Mouse (Mus musculus) MEL-GATA-1-ER (cell line): ENCODE measurements around the gene Lgals12.

ENCODE experiments used
- DNase-seq: peaks from one replicate; pipeline ENCODE4 v3.0.0-alpha.2; 2012; ENCODE audit warnings: low read depth; ENCODE audit errors: extremely low read depth

The Lgals12 gene

DNA sequence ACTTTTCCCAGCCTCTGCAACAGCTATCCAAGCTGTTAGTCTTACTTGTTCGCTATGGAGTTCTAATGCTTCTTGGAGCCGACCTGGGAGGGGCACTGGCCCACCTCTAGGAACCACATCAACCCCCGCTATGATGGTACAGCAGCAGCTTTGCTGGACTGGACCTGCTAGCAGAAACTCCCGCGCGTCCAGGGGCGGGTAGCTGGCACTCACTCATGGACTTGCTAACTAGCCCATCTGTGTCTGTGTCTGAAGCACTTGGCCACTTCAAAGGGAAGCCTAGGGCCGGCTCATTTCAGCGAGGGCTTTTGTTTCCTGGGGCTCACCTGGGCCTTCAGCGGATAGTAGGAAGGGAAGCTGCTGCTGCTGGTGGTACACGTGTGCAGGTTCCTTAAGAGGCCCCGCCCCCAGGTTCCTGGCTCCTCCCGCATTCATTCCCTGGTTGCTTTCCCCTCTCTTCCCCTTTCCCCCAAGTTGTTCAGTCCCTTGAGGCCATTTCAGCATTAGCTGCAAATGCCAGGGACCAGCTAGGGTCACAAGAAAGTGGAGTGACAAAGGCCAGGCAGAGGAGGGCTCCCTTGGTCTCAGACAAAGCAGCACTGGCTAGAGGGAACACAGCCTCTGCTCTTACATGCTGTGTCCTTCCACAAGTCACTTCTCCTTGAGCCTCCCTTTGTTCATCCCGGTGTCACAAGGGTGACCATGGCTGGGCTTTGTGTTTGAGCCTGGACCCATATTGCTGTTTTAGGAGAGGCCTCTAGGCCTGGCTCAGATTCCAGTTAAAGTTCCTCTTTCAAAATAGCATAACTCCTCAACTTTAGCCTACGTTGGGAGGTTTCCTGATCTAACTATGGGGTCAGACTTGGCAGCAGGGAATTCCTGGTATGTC lies at the start of gene Lgals12:
TSS of gene Lgals12 (minus strand) at position 393 of the 889 bp plus-strand sequence.
- DNase-seq = no peak

DNA sequence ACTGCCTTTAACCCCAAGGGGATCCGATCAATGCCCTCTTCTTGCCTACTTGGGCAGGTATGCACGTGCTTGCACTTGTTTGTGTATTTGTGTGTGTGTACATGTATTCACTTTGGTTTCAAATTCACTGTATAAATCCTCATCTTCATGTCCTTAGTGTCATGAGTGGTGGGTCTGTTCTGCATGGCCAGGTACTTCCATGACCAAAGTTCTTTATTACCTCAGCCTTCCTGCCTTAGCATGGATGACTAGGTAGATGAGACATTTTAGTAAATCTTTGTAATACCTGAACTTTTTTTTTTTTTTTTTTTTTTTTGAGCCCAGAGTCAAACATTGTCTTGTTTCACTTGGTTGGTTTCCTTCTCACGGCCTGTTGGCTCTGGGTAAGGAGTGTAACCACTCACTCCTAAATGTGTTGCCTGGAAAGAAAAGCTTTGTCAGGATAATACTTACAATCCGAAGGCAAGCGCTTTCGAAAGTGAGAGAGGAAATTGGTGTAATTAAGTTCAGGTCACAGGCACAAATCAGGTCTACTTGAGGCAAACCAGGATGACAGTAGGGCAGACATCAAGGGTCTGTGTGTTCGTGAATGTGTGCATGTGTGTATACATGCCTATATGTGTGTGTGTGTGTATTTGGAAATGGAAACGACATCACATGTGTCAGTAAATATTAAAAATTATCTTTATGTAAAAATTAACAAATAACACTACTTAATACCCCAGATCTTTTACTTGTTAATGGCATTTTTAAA lies 42.1 kb upstream of the Lgals12 start:
- DNase-seq = no peak

DNA sequence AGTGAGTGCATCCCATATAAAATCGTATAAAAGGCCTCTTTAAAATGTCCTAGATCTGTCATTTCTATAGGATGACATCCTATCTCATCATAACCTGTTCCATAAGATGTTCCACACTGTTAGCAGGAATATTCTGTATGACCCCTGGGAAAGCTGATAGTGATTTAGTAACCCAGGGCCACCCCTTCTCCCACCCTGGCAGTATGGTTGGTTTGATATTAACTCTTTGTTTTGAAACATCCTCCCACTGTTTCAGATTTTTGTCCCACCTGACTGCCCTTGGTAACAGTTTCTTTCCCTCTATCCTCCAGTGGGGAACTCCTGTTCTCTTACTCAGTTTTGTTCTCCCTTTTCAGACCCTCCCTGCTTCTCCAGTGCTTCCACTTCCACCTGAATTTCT lies 26.8 kb upstream of the Lgals12 start:
- no peak for DNase-seq

DNA sequence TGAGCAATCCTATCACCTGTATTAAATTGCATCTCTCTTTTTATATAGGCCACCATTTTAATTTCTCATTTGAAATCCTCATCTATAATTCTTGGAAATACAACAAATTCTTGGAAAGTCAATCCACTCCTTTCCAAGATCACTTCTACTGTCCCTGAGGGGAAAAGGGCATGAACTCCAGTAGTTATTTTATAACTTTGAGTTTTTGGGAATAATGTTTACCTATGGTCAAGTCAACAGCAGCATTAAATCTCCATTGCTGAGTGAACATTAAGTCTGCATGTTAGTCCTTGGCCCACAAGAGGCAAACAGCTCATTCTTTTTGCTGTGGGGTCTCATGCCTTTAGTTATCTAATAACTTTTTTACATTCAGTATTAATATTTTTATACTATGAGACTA lies 26.0 kb upstream of the Lgals12 start:
- no peak for DNase-seq

DNA sequence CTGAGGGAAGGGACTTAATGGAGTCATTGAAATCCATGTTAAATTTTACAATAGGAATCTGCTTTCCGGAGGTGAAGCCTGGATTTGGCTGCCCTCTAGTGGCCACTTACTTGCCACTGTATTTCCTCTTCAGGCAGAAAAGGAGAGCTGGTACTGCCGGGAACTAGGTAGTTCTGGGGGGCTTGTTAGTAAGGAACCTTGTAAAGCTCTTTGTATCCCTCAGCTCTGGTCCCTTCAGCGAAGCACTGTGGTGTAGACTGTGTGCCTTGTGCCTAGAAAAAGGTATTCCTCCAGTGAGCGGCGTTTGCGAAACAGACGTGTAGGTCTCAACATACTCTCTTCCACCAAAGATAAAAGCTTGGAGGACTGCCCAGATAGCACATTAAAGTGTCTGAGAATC lies 10.7 kb upstream of the Lgals12 start:
- DNase-seq = peak; percentile 52

DNA sequence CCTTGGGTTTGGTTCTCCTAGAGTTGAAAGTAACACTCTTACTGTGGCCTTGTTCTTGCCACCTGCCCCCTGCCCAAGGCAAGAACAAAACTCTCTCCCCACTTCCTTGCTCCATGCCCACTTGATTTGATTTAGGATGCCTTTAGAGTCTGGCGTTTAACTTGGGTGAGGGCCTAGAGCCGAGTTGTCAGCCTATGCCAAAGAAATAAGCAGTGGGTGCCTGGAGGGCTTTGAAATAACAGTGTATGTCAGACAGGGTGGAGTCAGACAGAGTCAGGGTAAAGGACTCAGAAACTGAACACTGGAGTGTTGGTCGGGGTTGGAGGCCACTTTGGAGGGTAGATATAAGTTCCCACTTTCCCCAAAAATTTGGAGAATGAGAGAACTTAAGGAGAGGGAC lies 10.1 kb upstream of the Lgals12 start:
- DNase-seq = no peak

DNA sequence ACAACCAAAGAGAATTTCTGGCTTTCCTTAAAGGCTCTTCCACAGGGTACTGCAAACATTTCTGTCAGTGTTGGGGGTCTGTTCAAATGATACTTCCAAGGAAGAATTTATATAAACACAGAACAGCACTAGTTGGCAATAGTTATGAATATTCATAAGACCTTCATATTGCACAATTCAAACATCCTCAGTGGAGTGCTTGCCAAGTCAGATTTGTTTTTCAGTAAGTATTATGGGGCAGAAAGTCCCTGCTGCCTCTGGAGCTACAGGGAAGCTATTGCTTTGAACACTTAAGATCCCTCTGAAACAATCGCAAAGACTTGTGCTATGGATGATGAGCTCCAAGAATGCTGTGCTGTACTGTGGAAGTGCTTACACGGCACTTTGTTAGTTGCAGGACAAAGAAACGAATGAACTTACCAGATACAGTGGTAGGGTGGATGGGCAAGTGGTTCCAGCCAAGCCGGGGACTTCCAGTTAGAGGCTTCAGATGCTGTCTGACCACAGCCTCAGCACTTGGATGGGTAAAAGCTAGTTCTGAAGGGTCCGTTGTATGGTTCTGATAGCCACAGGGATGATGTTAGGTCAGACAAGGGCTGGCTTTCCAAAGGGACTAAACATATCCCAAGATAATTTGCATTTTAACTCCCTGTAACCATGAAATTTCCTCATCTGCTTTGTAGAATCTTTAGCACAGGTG lies 9.4 kb upstream of the Lgals12 start:
- DNase-seq = no peak

DNA sequence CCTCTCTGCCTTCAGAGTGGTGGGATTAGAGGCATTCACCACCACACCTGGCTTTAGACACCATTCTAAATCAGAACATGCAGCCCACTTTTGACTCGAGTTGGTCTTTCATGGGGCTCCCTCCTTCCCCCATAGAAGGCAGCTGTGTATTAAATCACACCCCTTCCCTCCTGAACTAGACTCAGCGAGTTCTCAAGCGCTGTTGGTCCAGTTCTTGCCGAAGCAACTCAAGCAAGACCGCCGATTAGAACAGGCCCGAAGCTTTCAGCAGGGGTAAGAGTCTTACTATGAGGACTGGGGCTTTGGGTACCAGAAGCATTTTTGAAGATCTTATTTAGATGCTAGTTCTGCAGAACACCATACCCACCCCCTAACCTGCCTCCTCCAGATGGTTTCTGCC lies 6.2 kb upstream of the Lgals12 start:
- DNase-seq = no peak

DNA sequence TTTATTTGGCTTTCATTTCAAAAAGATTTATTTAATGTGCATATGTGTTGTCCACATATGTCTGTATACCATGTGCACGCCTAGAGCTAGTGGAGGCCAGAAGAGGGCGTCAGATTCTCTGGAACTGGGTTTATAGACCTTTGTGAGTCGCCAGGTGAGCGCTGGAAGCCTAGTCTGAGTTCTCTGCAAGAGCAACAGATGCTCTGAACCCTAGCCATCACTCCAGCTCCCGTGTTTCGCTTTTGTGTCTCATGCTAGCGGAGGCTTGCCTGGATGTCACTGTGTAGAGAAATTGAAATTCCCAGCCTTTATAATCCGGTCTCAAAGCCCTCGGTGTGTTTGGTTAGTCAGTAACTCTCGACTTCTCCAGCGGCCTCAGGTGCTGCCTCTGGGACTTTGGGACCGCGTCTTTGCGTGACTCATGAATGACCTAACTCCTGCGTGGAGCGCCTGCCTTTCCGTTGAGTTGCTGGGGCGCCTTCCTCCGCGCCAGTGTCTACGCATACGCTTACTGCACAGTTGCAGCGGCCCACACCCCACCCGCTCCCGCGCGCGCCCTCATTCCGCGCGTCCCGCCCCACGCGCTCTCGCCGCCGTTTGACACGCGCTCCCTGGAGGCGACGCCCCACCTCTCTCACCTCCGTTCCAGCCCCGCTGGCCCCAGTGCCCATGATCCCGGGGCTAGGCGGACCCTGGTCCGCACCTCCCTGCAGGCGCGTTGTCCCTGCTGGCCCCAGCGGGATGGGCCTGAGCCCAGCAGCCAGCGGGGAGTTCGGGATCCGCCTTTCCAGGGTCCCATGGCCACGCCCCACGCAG lies 5.2 kb upstream of the Lgals12 start, which contains the start of gene Hrasls5:
TSS of gene Hrasls5 (plus strand) at position 600 of the 816 bp plus-strand sequence.
- DNase-seq = no peak

DNA sequence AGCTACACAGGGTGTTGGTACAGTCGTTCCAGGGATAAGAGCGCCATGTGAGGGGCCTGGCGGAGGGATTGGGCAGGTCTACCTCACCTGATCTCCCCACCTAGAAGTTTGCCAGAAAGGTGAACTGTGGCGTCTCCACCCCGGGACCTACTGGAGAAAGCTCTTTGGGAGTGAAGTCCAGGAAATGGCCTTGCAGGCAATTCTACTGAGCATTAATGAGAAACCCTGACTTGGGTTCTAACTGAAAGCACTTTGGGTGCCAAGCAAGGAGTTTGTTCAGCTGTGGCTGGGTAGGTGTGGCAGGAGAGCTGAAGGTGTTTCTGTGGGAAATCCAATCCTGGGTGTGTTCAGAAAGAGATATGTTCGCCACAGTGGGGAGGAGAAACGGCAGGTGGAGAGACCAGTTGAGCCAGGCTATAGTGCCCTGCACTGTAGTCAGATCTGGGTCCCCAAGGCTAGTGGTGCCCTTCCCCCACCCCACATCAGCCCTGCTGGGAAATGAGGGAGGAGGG lies 753 bp upstream of the Lgals12 start:
- DNase-seq = no peak

DNA sequence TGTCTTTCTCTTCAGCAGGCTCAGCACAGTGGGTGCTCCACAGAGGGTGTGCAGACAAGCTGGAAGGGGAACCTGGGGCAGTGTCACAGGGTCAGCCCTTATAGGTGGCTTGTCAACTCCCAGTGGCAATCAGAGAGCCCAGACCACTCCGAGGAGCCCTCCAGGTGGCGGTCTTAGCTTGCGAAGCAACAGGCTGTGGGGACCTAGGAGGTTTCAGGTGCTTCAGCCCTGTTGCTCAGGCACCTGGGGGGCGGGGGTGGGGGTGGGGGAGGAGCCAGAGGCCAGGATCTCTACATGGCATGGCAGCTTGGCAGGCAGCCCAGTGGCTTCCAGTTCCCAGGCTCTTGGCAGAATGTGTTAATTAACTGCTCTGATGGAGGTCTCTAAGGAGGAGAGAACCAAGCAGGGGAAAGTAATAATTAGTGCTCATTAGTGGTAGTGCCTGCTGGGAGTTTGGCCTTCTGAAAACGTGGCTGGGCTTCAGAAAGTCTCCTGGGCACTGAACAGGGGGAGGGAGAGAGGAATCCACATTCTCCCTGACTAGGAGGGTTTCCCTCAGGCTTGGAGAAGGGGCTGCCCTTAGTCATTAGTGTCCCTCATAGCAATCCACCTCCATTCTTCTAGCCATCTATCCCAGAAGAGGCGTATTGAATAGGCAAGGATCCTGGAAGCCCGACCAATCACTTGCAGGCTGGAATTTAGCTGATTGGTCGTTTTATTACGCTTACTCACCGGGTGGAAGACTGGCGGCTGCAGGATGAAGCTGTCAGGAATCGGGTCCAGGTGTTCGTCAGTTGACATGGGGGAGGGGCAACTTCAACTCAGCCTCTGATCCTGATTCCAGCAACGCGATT lies 836 bp downstream of the Lgals12 start:
- DNase-seq = no peak

DNA sequence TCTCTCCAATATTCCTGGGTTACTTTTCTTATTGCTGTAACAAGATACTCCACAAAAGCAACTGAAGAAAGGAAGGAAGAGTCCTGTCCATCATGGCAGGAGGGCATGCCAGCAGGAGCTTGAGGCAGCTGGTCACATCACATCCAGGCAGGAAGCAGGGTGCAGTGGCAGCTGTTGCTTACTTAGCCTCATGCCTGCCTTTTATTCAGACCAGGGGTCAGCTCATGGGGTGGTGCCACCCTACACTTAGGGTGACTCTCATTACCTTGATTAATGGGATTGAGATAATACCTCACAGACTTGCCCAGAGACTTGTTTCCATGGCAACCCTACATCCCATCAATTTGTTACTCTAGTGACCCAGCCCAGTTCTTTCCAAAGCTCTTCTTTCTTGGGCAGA lies 2.0 kb downstream of the Lgals12 start:
- no peak for DNase-seq

DNA sequence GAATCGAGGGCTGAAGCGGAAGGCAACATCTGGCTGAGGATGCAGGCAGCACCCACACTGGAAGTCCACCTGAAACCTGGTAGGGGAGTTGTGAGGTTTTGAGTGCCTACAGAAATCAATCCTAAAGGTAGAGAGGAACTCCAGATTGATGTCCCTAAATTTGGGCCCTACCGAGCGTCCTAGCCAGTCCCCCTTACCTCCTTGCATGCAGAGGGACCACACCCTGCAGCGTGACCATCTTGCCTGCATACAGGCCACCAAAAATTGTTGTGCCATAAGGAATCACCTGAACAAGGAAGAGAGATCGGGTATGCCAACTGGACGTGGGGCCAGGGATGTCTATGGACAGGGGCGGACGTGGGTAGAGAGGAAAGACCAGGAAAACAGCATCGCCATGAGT lies 2.9 kb downstream of the Lgals12 start:
- no peak for DNase-seq

DNA sequence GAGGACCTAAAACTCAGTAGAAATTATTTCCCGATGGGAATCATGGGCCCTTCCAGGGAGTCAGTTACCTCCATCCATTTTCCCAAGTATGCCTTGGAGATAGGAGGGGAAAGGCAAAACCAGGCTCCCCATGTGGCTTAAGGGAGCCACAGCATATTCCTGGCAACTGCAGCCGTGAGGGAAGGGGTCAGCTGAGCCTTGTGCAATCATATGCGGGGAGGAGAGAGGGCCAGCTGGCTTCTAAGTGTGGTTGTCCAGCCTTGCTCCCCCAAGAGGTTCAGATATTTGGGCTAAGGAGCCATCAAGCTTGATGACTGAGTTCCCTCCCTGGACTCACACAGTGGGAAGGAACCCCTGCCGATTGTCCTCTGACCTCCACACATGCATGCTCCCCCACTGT lies 5.4 kb downstream of the Lgals12 start:
- no peak for DNase-seq

DNA sequence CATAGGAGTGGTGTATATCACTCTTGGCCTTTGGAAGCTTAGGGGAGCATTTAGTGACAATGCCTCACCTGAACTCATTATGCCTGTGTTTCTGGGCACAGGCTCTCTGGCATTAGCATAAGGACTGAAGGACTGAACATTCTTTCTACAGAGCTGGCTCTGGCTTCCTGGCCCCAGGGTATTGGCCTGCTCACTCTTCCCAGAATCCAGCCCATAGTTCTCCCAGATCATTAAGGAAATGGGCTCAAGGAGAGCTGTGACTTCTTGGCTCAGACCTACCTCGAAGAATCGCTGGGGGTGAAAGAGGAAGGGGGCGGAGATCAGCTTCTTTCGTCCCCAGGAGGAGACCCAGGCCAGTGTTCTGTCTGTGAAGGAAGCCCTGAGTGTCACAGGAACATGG lies 8.5 kb downstream of the Lgals12 start:
- no peak for DNase-seq

DNA sequence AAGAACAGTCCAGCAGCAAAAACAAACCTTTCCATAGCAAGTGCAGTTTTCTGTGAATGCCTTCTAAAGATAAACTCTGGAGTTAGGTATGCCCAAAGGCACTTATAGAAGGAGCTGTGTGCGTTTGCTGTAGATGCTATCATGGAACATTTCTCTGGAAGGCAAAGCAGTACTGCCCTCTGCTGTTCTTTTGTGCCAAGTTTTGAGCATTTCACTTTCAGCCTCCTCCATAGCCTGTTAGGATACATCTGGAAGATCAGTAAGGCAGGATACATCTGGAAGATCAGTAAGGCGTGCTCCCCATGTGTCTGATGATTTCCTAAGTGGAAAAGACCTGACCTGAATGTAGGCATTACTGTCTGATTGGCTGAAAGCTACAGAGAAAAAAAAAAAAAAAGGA lies 11.5 kb downstream of the Lgals12 start:
- peak; percentile 22 for DNase-seq

DNA sequence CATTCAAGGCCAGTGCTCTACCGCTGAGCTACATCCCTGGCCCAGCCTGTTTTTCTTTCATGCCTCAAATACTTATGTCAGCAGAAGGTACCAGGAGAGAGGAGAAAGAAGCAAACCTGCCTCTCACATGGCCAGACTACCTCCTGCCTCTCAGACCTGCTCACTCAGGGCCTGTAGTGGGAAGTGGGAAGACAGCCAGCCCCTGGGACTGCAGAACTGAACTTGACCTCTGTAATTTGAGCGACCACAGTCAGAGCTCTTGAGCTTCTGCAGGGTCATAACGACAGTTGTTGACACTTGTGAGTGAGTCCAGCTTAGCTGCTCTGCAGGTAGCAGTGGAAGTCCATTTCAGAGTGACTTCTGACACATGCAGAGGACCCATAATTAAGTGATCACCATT lies 15.0 kb downstream of the Lgals12 start:
- DNase-seq = no peak

DNA sequence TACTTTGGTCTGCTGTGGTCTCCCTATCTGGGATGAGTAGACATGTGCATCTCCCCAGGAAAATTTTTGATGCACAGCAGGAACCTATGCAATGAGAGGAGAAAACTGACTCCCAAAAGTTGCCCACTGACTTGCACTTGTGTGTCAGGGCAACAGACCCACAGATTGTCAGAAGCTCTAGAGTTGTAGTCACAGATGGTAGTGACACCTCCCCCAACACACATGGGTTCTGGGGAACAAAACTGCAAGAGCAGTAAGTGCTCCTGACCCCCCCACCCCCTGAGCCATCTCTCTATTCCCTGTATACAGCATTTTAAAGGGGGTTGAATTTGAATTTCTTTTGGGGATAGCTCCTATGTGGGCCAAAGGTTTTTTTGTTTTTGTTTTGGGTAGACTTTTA lies 16.2 kb downstream of the Lgals12 start:
- DNase-seq = no peak

DNA sequence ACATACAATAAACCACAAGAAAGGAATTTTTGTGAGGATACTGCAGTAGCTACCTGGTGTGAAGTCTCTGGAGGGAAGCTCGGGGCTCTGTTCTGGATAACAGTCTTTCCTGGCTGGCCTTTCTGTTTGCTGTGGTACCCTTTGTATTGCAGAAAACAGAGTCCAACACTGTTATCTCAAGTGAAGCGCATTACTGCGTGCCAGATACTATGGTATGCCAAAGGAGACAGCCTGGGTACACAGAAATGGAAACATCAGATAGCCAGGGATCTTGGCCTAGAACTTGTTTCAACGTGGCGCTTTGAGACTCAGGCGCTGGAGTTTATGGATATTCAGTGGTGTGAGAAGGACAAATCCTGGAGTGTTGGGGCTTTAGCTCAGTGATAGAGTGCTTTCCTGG lies 21.2 kb downstream of the Lgals12 start:
- DNase-seq = no peak

DNA sequence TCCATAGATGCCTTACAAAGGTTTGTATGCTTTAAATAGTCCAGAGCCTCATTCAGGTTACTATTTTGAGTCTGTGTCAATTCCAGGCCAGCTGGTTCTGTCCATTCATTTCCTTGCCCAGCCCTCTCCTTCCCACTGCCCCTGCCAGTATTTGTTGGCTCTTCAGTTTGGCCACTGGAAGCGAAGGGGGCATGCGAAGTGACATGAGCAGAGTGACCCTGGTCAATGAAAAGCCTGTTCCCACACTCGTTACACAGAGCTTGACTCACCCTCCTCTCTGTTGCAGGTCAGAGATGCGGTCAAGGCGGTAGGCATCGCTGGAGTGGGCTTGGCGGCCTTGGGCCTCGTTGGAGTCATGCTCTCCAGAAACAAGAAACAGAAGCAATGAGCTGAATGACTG lies 21.7 kb downstream of the Lgals12 start:
- DNase-seq = no peak
